Mouse (Mus musculus): ENCODE measurements around the gene Ano4.

DNA sequence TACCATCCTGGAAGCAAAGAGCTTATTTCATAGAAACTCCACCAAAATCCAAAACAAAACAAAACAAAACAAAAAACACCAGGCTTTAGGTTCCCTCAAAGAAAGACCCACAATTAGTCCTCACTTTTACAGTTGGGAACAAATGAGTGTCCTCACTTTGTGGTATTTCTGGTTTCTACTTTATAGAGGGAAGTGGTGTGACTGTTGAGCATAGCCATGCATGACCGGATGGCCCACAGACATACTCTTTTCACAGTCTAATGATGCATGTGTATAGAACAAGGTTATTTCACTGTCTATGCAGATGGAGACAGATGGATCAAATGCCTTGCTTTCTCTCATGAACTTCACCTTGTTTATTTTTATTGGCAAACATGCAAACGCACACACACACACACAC, 10.1 kb upstream of the Ano4 start:
- TF ChIP-seq CTCF (IDR thresholded peaks at IDR 0.05; ENCODE audit: extremely low read depth, insufficient read length, insufficient replicate concordance, low read depth, low read length) = no peak
- TF ChIP-seq POLR2A (IDR thresholded peaks at IDR 0.05; ENCODE audit: low read depth, low read length) = no peak

Measured in small intestine, adult 2 months (tissue).